Mouse (Mus musculus): ENCODE data around the gene Ccdc146. TPM values are rescaled to one million over a fixed set of nuclear protein-coding genes. Genes with fewer than 3 reads are reported as not detected.

Gene Ccdc146
- not detected in 2 replicates for polyA plus RNA-seq (2015; fragmentation: Nextera tagmentation; extraction: Ambion mirVana)

GRCm38 (mm10) chr5:21424614-21425602 is at the start of gene Ccdc146, which contains the start of gene Fam185a:
Gene Ccdc146, minus strand, starts transcription at chr5:21424677.
Gene Fam185a, plus strand, starts transcription at chr5:21424958.
- Histone ChIP-seq H3K27ac (no peak within 1 kb of the TSS), H3K27me3 (no peaks in the 10 kb centered on the region), H3K9ac (peak within 1 kb of the TSS; percentile 83), H3K4me2 (peak within 1 kb of the TSS; percentile 98), H3K36me3 (no peaks in the 10 kb centered on the region), H3K4me3 (peak within 1 kb of the TSS; percentile 81), H3K4me1 (peaks cover 17% of the 10 kb centered on the region), H3K9me3 (no peaks in the 10 kb centered on the region)
- ATAC-seq (ENCODE audit: insufficient number of reproducible peaks, insufficient read depth, low FRiP score, low TSS enrichment, low read depth), result peak; percentile 99
- WGBS, result under 1% methylated on average over 68 of the region's 68 CpGs

DNA sequence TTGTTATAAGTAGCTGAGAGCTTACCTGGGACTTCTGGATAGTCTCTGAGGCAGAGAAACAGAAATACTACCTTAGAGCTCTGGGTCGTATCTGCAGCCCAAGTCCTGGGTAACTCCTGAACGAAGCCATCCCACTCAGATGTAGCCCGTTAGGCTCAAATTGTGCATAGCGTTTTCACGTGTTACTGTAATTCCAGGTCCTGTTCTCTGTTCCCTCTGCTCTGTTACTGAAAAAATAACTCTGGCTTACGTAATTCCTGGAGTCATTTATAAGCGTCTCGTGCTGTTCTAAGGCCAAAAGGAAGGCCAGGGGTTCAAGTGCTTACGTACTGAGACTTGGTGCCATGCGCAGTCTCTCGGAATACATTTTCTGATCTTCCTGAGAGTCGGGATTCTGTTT is 43.6 kb upstream of the Ccdc146 start:
- H3K9me3 ChIP-seq, result no peaks in the 10 kb centered on the region
- no peak overlapping the region for H3K4me3 ChIP-seq
- no peak overlapping the region for H3K27ac ChIP-seq
- no peak overlapping the region for H3K4me2 ChIP-seq
- no peak overlapping the region for H3K9ac ChIP-seq
- H3K4me1 ChIP-seq, result peaks cover 10% of the 10 kb centered on the region
- no peak for ATAC-seq (ENCODE audit: insufficient number of reproducible peaks, insufficient read depth, low FRiP score, low TSS enrichment, low read depth)
- H3K36me3 ChIP-seq, result no peaks in the 10 kb centered on the region
- H3K27me3 ChIP-seq, result no peaks in the 10 kb centered on the region
- WGBS, result 72% methylated on average over 12 of the region's 12 CpGs

DNA sequence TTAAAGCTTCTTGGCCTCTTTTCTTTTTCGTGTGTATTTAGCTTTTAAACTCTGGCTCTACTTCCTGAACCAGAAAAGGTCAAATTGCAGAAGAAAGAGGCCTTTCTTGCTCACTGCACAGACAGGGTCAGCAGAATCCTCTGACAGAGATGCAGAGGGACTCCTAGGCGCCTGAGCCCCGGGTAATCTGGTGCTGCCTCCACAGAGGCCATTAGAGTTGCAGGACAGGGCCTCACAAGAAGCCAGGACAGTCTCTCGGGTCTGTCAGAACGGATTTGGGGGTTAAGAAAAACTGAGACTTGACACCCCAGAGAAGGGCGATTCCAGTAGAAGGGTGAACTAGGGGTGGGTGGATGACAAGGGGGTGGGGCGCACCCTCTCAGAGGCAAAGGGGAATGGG is 42.9 kb upstream of the Ccdc146 start:
- Histone ChIP-seq H3K4me3 (no peak overlapping the region), H3K9me3 (no peaks in the 10 kb centered on the region), H3K27me3 (no peaks in the 10 kb centered on the region), H3K4me1 (peaks cover 10% of the 10 kb centered on the region), H3K36me3 (no peaks in the 10 kb centered on the region), H3K27ac (0 out of 2 replicates have a peak overlapping the region, but pooled peaks have one; percentile 23), H3K4me2 (no peak overlapping the region), H3K9ac (no peak overlapping the region)
- WGBS, result 51% methylated on average over 7 of the region's 7 CpGs
- no peak for ATAC-seq (ENCODE audit: insufficient number of reproducible peaks, insufficient read depth, low FRiP score, low TSS enrichment, low read depth)

DNA sequence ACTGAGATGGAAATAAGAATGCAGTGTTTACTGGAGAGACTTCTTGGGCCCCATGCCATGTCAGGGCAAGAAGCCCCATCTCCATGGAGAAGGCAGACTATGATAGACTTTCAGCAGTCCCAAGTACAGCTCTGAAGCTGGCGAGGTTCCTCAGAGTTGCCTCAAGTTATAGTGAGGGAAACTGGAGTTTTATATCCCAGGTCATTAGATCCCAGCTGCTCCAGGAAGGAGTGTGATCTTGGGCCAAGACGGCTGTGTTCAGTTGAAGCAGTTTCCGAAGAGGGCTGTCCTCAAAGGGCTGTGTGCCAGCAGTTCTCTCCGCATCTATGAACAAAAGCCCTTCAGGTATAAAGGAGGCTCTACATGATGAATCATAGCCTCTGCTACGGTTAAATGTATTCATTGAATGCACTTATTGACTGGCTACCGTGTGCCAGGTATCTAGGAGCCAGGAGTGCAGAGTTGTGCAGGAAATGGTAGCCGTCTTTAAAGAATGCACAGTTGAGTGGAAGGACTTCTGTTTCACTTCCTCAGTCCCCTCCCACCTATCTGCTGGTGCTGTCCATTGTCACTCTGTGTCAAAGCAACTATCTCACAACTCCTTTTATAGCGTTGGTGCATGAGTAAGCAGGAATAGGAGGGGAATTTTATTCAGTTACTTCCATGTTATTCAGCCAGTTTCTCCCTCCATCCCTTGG is 16.5 kb upstream of the Ccdc146 start:
- peak; percentile 71; the same call in 1 of the 2 replicates for ATAC-seq (ENCODE audit: insufficient number of reproducible peaks, insufficient read depth, low FRiP score, low TSS enrichment, low read depth)
- no peaks in the 10 kb centered on the region for H3K9me3 ChIP-seq
- H3K4me3 ChIP-seq, result no peak overlapping the region
- peaks cover 10% of the 10 kb centered on the region for H3K4me1 ChIP-seq
- no peak overlapping the region for H3K4me2 ChIP-seq
- no peak overlapping the region for H3K9ac ChIP-seq
- WGBS, result 70% methylated on average over 8 of the region's 8 CpGs
- peak overlapping the region; percentile 39; the same call in 1 of the 2 replicates for H3K27ac ChIP-seq
- H3K36me3 ChIP-seq, result no peaks in the 10 kb centered on the region
- H3K27me3 ChIP-seq, result no peaks in the 10 kb centered on the region

DNA sequence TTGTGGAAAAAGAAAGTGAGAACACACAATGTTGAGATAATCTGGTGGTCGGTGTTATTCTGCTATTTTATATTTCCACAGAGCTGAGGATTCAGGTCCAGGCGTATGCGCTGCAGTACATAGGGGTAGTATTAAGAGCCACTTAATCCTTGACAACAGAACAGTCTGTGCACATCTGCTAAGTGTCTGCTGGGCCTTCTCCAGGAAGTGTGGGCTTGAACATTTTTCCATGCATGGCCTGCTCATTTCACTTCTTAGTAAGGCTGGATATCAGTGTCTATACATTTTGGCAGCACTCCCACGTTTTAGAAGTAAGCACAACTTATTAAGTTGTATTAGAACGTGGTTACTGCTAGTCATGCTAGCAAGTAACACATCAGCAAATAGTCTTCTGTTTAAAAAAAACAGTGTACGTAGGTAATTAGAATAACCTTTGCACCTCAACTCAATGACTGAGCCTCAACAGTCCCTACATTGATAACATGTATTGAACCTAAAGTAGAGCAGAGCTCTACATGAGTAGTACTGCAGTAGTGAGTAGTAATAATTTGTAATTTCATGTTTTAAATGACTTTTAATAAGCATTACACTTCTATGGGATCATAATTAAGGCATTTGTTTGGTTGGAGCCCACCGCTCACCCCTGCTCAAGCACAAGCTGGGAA is 15.1 kb upstream of the Ccdc146 start:
- Histone ChIP-seq H3K9me3 (no peaks in the 10 kb centered on the region), H3K4me3 (no peak overlapping the region), H3K36me3 (no peaks in the 10 kb centered on the region), H3K9ac (no peak overlapping the region), H3K4me2 (no peak overlapping the region), H3K4me1 (peaks cover 17% of the 10 kb centered on the region), H3K27me3 (no peaks in the 10 kb centered on the region), H3K27ac (no peak overlapping the region)
- 85% methylated on average over 7 of the region's 7 CpGs for WGBS
- ATAC-seq (ENCODE audit: insufficient number of reproducible peaks, insufficient read depth, low FRiP score, low TSS enrichment, low read depth), result no peak

GRCm38 (mm10) chr5:21438428-21438827 is 14.0 kb upstream of the Ccdc146 start:
- Histone ChIP-seq H3K27ac (no peak overlapping the region), H3K27me3 (no peaks in the 10 kb centered on the region), H3K4me2 (no peak overlapping the region), H3K36me3 (no peaks in the 10 kb centered on the region), H3K9ac (no peak overlapping the region), H3K4me3 (no peak overlapping the region), H3K4me1 (peaks cover 18% of the 10 kb centered on the region), H3K9me3 (no peaks in the 10 kb centered on the region)
- WGBS, result 89% methylated on average over 9 of the region's 9 CpGs
- ATAC-seq (ENCODE audit: insufficient number of reproducible peaks, insufficient read depth, low FRiP score, low TSS enrichment, low read depth), result no peak

GRCm38 (mm10) chr5:21436471-21436975 is 12.0 kb upstream of the Ccdc146 start:
- no peak overlapping the region for H3K9ac ChIP-seq
- WGBS, result 57% methylated on average over 8 of the region's 8 CpGs

DNA sequence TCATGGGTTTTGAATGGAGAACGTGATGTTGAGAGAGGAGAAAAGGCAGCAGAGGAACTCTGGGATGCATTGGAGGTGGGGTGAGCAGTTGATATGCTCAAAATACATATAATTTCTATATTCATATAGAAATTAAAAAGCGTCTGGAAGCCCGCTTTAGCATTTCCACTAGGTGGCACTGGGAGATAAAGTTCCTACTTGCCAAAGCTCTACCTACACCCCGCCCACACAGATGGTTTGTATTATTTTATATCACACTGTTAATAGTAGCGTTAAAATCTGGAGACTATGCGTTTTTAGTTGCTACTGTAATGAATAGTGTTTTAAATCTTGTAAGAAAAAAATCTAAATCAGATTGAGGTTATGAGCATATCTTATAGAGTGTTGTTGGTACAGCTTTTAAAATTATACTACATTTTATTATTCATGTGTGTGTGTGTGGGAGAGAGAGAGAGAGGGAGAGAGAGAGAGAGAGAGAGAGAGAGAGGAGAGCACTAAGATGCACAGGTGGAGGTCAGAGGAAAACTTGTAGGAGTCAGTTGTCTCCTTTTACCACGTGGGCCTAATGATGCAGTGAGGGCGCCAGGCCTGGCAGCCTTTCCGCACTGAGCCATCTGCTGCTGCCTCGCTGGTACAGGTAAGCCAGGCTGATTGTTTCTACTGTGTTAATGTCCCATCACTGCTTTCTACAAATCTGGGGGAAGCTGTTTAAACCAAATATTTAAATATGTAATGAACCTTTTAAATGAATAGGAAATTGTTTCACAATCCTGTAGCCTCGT is 9.9 kb upstream of the Ccdc146 start:
- Histone ChIP-seq H3K9me3 (no peaks in the 10 kb centered on the region), H3K4me1 (peaks cover 12% of the 10 kb centered on the region), H3K36me3 (no peaks in the 10 kb centered on the region), H3K27ac (no peak overlapping the region), H3K4me2 (no peak overlapping the region), H3K9ac (no peak overlapping the region), H3K27me3 (no peaks in the 10 kb centered on the region), H3K4me3 (no peak overlapping the region)
- no peak for ATAC-seq (ENCODE audit: insufficient number of reproducible peaks, insufficient read depth, low FRiP score, low TSS enrichment, low read depth)
- WGBS, result 51% methylated on average over 11 of the region's 11 CpGs

More at GRCm38 (mm10) chr5:21436471-21436975, 12.0 kb upstream of the Ccdc146 start:
- Histone ChIP-seq H3K27me3 (no peaks in the 10 kb centered on the region), H3K27ac (no peak overlapping the region), H3K9me3 (no peaks in the 10 kb centered on the region), H3K36me3 (no peaks in the 10 kb centered on the region), H3K4me3 (no peak overlapping the region), H3K4me2 (no peak overlapping the region), H3K4me1 (peaks cover 18% of the 10 kb centered on the region)
- ATAC-seq (ENCODE audit: insufficient number of reproducible peaks, insufficient read depth, low FRiP score, low TSS enrichment, low read depth), result no peak

GRCm38 (mm10) chr5:21426666-21427065 is 2.2 kb upstream of the Ccdc146 start:
- no peaks in the 10 kb centered on the region for H3K36me3 ChIP-seq
- peak overlapping the region; percentile 81 for H3K4me3 ChIP-seq
- H3K9me3 ChIP-seq, result no peaks in the 10 kb centered on the region
- WGBS, result 91% methylated on average over 6 of the region's 6 CpGs
- no peaks in the 10 kb centered on the region for H3K27me3 ChIP-seq
- 0 out of 2 replicates have a peak overlapping the region, but pooled peaks have one; percentile 1 for H3K9ac ChIP-seq
- H3K4me2 ChIP-seq, result peak overlapping the region; percentile 98; the same call in 1 of the 2 replicates
- peaks cover 17% of the 10 kb centered on the region for H3K4me1 ChIP-seq
- ATAC-seq (ENCODE audit: insufficient number of reproducible peaks, insufficient read depth, low FRiP score, low TSS enrichment, low read depth), result no peak
- no peak overlapping the region for H3K27ac ChIP-seq

- H3K27me3 ChIP-seq, result no peaks in the 10 kb centered on the region
- no peak overlapping the region for H3K9ac ChIP-seq
- H3K36me3 ChIP-seq, result no peaks in the 10 kb centered on the region
- no peak for ATAC-seq (ENCODE audit: insufficient number of reproducible peaks, insufficient read depth, low FRiP score, low TSS enrichment, low read depth)
- no peak overlapping the region for H3K4me3 ChIP-seq
- 28% methylated on average over 1 of the region's 1 CpGs for WGBS
- H3K4me2 ChIP-seq, result no peak overlapping the region
- peaks cover 3% of the 10 kb centered on the region; the same call in 1 of the 2 replicates for H3K4me1 ChIP-seq
- H3K9me3 ChIP-seq, result no peaks in the 10 kb centered on the region
- H3K27ac ChIP-seq, result no peak overlapping the region
These were observed 3.9 kb downstream of the Ccdc146 start for GRCm38 (mm10) chr5:21420609-21421008.

All from embryonic facial prominence, embryonic 13.5 days (tissue).